Mouse (Mus musculus): Measurements from ENCODE around the gene Cadm1.

- TF ChIP-seq CTCF (IDR thresholded peaks at IDR 0.05; ENCODE audit: low read depth) (no peak), EP300 (IDR thresholded peaks at IDR 0.05; ENCODE audit: low read depth) (no peak)
Measured at GRCm38 (mm10) chr9:47688297-47688696, 158.3 kb downstream of the Cadm1 start.

Data from liver, postnatal 0 days (tissue).